Mouse (Mus musculus) heart, embryonic 12.5 days (tissue): ENCODE measurements around the gene Nt5c1b. TPM values are rescaled to one million over a fixed set of nuclear protein-coding genes. Genes with fewer than 3 reads are reported as not detected.

Source experiments
- ATAC-seq: fragments of 200-750 bp; cut with Nextera tagmentation; 2 replicates; pipeline ENCODE4 v1.8.0; 2017; ENCODE audit warnings: moderate TSS enrichment, moderate library complexity; ENCODE audit not compliant: insufficient number of reproducible peaks, low FRiP score
- H3K27ac ChIP-seq: fragments of 300-500 bp; sonication (generic); 2 replicates; pipeline ENCODE4 v1.5.1; 2016; ENCODE audit warnings: mild to moderate bottlenecking, moderate library complexity; ENCODE audit not compliant: poor library complexity, severe bottlenecking
- H3K27me3 ChIP-seq: fragments of 300-500 bp; sonication (generic); replicated peaks from 2 replicates; pipeline ENCODE4 v1.6.1; 2016; ENCODE audit warnings: mild to moderate bottlenecking, moderate library complexity
- H3K36me3 ChIP-seq: fragments of 300-500 bp; sonication (generic); 2 replicates; pipeline ENCODE4 v1.6.1; 2016; ENCODE audit warnings: mild to moderate bottlenecking, moderate library complexity
- H3K4me1 ChIP-seq: fragments of 300-500 bp; sonication (generic); replicated peaks from 2 replicates; pipeline ENCODE4 v1.6.1; 2016; ENCODE audit warnings: mild to moderate bottlenecking
- H3K4me2 ChIP-seq: fragments of 300-500 bp; sonication (generic); 2 replicates; pipeline ENCODE4 v1.6.1; 2016; ENCODE audit warnings: mild to moderate bottlenecking, moderate library complexity
- H3K4me3 ChIP-seq: fragments of 300-500 bp; sonication (generic); 2 replicates; pipeline ENCODE4 v1.5.1; 2016; ENCODE audit warnings: mild to moderate bottlenecking
- H3K9ac ChIP-seq: fragments of 300-500 bp; sonication (generic); 2 replicates; pipeline ENCODE4 v1.6.1; 2016; ENCODE audit warnings: mild to moderate bottlenecking, moderate library complexity
- H3K9me3 ChIP-seq: fragments of 300-500 bp; sonication (generic); replicated peaks from 2 replicates; pipeline ENCODE4 v1.6.1; 2016; ENCODE audit warnings: mild to moderate bottlenecking, moderate library complexity
- WGBS: fragments of 180-500 bp; shearing (Covaris S2); methylation state at CpG from one replicate; pipeline ENCODE4 v1.1.7; 2016; 5-methylcytosine and 5-hydroxymethylcytosine counted together
- polyA plus RNA-seq: library from polyadenylated mRNA; unstranded; fragments of >200 nt; fragmentation: Nextera tagmentation; extraction: Ambion mirVana; gene quantifications from 2 replicates; pipeline ENCODE4 v1.2.1, GENCODE M21; 2016

Gene Nt5c1b
- not detected in 2 replicates for polyA plus RNA-seq

DNA sequence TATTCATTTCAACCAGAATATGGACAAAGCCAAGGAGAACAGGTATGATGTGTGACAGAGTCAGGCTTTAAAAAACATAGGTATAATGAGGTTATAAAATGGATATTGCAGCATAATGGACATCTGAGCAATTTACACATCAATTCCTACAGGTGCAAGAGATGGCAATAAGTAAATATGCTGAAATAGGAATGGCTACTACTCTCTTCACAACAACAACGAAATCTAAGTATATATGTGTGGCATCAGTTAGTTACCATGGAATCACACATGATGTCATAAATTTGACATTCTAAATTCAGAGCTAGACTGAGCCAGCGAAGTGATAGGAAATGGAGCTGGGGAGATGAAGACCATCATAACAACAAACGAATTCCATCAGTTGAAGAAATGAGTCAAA, at the start of gene Nt5c1b:
TSS of gene Nt5c1b (plus strand) at position 301 of the 400 bp plus-strand sequence.
- Histone ChIP-seq H3K4me3 (no peak within 1 kb of the TSS), H3K27ac (no peak within 1 kb of the TSS), H3K4me2 (no peak within 1 kb of the TSS), H3K36me3 (no peaks in the 10 kb centered on the region), H3K9me3 (no peaks in the 10 kb centered on the region), H3K9ac (no peak within 1 kb of the TSS), H3K27me3 (no peaks in the 10 kb centered on the region), H3K4me1 (no peaks in the 10 kb centered on the region)
- ATAC-seq = no peak
- 61% methylated on average over 3 of the region's 3 CpGs for WGBS

DNA sequence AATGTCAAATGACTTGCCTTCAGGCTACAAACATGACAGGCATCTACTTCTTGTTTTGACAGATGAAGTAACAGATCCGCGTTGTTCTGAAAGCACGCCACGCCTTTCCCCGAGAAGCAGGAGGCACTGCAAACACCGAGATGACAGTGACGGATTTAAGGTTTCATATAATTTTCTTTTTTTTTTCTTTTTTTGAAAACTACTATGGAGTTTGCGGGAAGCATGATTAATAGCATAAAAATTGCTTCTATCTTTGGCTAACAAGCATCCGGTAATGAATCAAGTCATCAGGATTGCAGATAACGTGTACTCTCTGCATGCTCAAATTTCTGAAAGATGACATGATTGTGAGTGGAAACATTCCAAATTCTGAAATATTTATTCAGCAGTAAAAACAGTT, 42.1 kb upstream of the Nt5c1b start:
- Histone ChIP-seq H3K4me1 (no peaks in the 10 kb centered on the region), H3K36me3 (no peaks in the 10 kb centered on the region), H3K27me3 (no peaks in the 10 kb centered on the region), H3K27ac (no peak overlapping the region), H3K4me2 (no peak overlapping the region), H3K4me3 (no peak overlapping the region), H3K9ac (no peak overlapping the region), H3K9me3 (no peaks in the 10 kb centered on the region)
- WGBS = 77% methylated on average over 10 of the region's 10 CpGs
- ATAC-seq = no peak

DNA sequence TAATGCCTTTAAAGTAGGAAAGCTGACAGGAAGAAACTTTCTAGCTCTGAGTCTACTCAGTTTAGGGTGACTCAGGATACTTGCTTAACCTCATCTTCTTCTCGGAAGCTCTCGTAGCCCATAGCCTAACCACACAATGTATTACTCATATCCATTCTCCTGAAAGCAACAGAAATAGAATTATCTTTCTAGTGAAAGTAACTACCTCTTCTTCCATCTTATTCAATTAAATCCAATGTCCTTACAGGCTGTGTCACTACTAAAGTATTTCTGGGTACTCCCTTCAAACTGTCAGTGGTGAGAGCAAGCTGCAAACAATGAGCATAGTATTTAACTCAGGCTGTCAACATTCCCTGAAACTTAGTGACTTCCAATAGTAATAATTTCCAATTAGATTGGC, 40.3 kb upstream of the Nt5c1b start:
- H3K9me3 ChIP-seq = no peaks in the 10 kb centered on the region
- no peaks in the 10 kb centered on the region for H3K4me1 ChIP-seq
- no peak overlapping the region for H3K27ac ChIP-seq
- no peaks in the 10 kb centered on the region for H3K27me3 ChIP-seq
- H3K4me2 ChIP-seq = no peak overlapping the region
- ATAC-seq = no peak
- no peak overlapping the region for H3K4me3 ChIP-seq
- H3K9ac ChIP-seq = no peak overlapping the region
- WGBS = 89% methylated on average over 2 of the region's 2 CpGs
- no peaks in the 10 kb centered on the region for H3K36me3 ChIP-seq

DNA sequence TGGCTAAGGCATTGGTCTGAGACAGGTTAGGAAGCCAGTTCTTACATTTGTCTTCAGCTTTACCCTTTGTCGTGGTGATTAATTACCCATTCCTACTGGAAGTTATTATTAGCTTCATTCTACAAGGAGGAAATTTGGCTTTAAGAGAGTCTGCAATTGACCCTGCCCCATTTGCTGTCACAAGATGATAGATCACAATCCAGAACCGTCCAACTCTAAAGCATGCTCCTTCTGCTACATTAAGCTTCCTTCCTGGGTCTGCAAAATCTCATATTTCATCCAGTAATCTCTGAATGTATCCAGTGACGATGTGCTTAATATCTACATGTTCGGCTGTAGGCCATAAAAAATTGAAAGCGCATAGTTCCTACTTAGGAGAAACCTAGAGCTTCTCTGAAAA, 29.2 kb upstream of the Nt5c1b start:
- no peak for ATAC-seq
- 65% methylated on average over 5 of the region's 5 CpGs for WGBS
- Histone ChIP-seq H3K9me3 (no peaks in the 10 kb centered on the region), H3K4me2 (no peak overlapping the region), H3K9ac (no peak overlapping the region), H3K36me3 (no peaks in the 10 kb centered on the region), H3K4me3 (no peak overlapping the region), H3K27ac (no peak overlapping the region), H3K4me1 (no peaks in the 10 kb centered on the region), H3K27me3 (no peaks in the 10 kb centered on the region)

DNA sequence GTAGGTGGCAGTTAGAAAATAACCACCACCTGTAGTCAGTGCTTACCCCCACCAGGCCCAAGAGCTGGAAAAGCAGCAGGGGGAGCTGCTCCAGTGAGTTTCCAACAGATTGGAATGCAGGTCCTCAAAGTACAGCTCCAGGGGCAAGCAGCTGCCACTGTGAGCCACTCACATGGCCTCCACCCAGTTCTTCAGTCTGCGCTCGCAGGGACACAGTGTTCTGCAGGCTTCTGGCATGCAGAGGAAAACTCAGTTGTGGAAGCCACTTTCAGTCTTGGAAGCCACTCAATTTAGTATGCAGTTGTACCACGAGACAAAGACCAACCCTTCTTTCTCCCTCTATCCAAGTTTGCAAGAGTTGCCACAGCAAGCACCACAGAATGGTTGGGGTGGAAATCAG, 19.1 kb upstream of the Nt5c1b start:
- H3K36me3 ChIP-seq = no peaks in the 10 kb centered on the region
- H3K27ac ChIP-seq = no peak overlapping the region
- H3K27me3 ChIP-seq = no peaks in the 10 kb centered on the region
- no peak for ATAC-seq
- no peak overlapping the region for H3K4me2 ChIP-seq
- H3K4me3 ChIP-seq = no peak overlapping the region
- H3K4me1 ChIP-seq = no peaks in the 10 kb centered on the region
- WGBS = 56% methylated on average over 3 of the region's 3 CpGs
- H3K9ac ChIP-seq = no peak overlapping the region
- H3K9me3 ChIP-seq = no peaks in the 10 kb centered on the region

DNA sequence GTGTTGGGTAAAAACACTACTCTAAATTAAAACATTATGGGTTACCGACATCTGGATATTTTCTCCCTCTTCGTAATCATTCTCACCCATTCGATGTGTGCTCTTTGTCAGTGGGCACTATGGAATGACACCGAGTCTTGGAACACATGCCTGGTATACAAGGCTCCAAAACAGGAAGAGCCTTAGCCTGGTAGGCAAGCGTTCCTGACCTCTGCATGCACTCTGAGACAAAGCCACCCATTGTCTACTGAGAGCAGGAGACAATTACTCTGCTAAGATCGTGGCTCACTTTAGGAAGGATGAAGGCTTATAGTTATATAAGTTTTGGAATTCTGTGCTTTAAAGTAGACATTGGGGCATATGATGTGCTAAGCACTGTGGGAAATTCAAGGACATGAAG, 12.0 kb upstream of the Nt5c1b start:
- Histone ChIP-seq H3K9ac (no peak overlapping the region), H3K9me3 (no peaks in the 10 kb centered on the region), H3K4me2 (no peak overlapping the region), H3K27me3 (no peaks in the 10 kb centered on the region), H3K4me1 (no peaks in the 10 kb centered on the region), H3K36me3 (no peaks in the 10 kb centered on the region), H3K4me3 (no peak overlapping the region), H3K27ac (no peak overlapping the region)
- 49% methylated on average over 6 of the region's 6 CpGs for WGBS
- no peak for ATAC-seq

DNA sequence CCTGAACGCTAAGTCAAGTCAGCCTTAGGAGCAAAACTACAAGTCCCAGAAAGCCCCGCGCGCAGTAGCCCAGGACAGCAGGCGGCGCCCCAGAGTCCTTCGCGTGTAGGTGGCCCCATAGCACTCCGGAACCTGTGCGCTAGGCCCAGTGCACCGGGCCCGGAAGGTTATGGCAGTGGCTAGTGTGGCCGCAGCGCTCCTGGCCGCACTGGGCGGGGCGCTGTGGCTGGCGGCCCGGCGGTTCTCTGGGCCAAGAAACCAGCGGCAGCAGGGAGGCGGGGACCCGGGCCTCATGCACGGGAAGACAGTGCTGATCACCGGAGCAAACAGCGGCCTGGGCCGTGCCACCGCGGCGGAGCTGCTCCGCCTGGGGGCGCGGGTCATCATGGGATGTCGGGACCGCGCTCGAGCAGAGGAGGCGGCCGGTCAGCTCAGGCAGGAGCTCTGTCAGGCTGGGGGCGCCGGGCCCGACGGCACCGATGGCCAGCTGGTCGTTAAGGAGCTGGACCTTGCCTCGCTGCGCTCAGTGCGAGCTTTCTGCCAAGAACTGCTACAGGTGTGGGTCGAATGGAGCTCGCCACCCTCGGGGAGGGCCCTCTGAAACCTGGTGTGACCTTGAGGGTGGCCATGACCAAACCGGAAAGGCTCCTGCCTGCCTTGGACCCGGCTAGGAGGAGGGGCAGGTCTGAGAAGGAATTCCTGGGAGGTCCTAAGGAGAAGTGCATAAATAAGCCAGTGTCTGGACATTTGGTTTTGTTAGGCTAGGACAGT, 21.1 kb downstream of the Nt5c1b start, which contains the start of gene Rdh14:
TSS of gene Rdh14 (plus strand) at position 102 of the 771 bp plus-strand sequence.
- peak; percentile 97 for ATAC-seq
- peak within 1 kb of the TSS; percentile 97 for H3K27ac ChIP-seq
- H3K4me3 ChIP-seq = peak within 1 kb of the TSS; percentile 84
- peak within 1 kb of the TSS; percentile 90 for H3K9ac ChIP-seq
- peaks cover 6% of the 10 kb centered on the region for H3K4me1 ChIP-seq
- peak within 1 kb of the TSS; percentile 71 for H3K4me2 ChIP-seq
- no peaks in the 10 kb centered on the region for H3K9me3 ChIP-seq
- WGBS = under 1% methylated on average over 53 of the region's 53 CpGs
- peaks cover 10% of the 10 kb centered on the region for H3K36me3 ChIP-seq
- no peaks in the 10 kb centered on the region for H3K27me3 ChIP-seq

DNA sequence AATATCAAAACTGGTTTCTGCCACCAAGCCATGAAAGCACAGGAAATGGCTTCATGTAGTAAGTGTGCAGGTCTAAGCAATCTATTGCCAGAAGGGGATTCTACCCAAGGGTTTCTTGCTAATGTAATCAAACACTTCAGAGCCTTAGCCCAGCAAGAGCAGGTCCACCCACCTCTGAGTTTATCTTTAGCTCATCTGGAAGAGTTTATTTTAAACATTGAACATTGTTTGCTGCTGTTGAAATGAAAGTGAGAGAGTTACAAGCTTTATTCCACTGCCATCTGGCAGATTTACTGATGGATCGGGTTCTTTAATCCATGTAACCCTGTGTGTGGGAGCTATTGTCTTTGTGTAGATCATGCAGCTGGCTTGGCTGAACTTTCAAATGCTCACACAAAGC, 31.0 kb downstream of the Nt5c1b start:
- no peak for ATAC-seq
- Histone ChIP-seq H3K36me3 (0 out of 2 replicates have a peak, but pooled peaks cover 3% of the 10 kb centered on the region), H3K4me3 (no peak overlapping the region), H3K9me3 (no peaks in the 10 kb centered on the region), H3K27ac (no peak overlapping the region), H3K4me1 (no peaks in the 10 kb centered on the region), H3K9ac (no peak overlapping the region), H3K4me2 (no peak overlapping the region), H3K27me3 (no peaks in the 10 kb centered on the region)
- 81% methylated on average over 1 of the region's 1 CpGs for WGBS

DNA sequence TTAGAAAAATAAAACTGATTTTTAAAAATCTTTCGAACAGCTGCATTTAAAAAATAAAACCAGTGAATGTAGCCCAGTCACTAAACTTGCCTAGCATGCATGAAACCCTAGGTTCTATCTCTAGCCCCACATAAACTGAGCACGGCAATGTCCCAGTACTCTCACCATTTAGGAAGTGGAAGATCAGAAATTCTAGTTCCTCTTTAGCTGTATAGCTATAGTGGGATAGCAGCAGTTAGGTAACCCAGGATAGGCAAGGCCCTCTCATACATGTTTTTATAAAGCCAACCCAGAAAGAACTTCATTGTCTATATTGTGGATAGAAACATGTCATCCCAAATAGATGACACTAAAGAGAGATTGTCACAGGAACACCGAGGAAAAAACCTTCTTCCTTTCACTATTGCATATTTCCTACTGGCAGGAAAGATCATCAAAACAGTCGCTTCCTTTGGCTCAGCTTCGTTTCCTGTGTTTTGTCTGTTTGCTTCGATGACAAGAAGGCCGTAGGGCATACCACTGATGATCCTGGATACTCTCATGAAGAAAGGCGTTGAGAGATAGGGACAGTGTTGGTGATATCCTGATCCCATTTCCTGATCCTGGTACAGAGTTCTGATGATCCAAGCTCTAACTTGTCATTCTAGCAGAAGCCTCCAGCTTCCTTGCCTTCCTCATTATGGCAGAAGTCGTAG, 32.8 kb downstream of the Nt5c1b start:
- Histone ChIP-seq H3K27ac (no peak overlapping the region), H3K4me1 (no peaks in the 10 kb centered on the region), H3K36me3 (no peaks in the 10 kb centered on the region), H3K27me3 (no peaks in the 10 kb centered on the region), H3K9ac (no peak overlapping the region), H3K9me3 (no peaks in the 10 kb centered on the region), H3K4me2 (no peak overlapping the region), H3K4me3 (no peak overlapping the region)
- WGBS = 55% methylated on average over 9 of the region's 9 CpGs
- ATAC-seq = no peak; the same call in 1 of the 2 replicates

DNA sequence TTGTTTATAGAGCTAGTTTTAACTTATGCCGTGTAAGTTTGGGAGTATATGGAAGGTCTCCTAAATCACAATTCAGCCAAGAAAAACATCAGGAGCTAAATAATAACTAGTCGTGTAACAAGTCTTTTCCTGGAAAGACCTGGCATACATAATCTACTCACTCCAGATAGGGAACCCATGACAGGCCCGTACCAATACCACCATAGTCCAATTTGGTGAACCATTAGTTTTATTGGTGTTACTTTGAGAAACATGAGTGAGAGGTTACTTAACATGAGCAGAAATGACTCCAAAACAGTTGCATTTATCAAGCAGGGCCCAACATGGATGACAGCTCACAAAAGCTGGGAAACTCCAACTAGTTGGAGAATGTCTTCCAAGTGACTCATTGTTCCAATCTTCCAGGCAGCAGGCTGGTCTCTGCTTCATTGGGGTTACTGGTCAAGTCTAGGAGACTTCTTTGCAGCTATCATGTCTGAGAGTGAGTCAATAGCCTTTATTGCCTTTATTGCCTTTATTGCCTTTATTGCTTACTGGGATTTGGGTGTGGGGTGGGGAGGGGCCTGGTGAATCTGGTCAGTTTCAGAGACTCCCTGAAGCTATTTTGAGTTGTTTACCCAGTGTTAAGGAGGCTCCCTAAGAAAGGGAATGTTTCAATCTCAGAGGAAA, 40.9 kb downstream of the Nt5c1b start:
- H3K36me3 ChIP-seq = no peaks in the 10 kb centered on the region
- no peak overlapping the region for H3K4me3 ChIP-seq
- peaks cover 7% of the 10 kb centered on the region for H3K4me1 ChIP-seq
- no peak overlapping the region for H3K9ac ChIP-seq
- no peak overlapping the region for H3K4me2 ChIP-seq
- H3K27me3 ChIP-seq = no peaks in the 10 kb centered on the region
- ATAC-seq = no peak
- no peaks in the 10 kb centered on the region for H3K9me3 ChIP-seq
- no peak overlapping the region for H3K27ac ChIP-seq
- 78% methylated on average over 3 of the region's 3 CpGs for WGBS

DNA sequence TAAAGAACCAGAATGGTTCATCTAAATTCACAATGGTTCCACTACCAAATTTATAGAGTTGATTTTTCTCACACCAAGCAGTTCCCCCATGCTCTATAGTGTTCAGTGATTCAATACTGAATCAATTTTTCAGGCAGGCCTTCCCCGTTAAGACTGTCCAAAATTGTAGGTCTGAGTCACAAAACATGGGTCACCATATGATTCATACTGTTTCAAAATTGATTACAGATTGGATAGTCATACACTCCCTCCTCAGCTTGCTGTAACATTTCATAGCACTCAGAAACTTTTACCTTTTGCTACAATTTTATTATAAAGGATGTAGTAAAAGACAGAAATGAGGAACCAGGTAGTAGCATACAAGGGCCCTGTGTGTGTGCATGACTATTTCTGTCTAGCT, 41.7 kb downstream of the Nt5c1b start:
- no peak overlapping the region for H3K4me2 ChIP-seq
- no peak overlapping the region for H3K27ac ChIP-seq
- no peak overlapping the region for H3K9ac ChIP-seq
- H3K36me3 ChIP-seq = no peaks in the 10 kb centered on the region
- H3K4me1 ChIP-seq = peaks cover 7% of the 10 kb centered on the region
- H3K27me3 ChIP-seq = no peaks in the 10 kb centered on the region
- no peak for ATAC-seq
- H3K9me3 ChIP-seq = no peaks in the 10 kb centered on the region
- 87% methylated on average over 1 of the region's 1 CpGs for WGBS
- no peak overlapping the region for H3K4me3 ChIP-seq
